Mouse (Mus musculus) Patski (cell line): ENCODE measurements at regions not wholly inside any gene's neighbourhood (a gene's known extent, or its start where the extent isn't known, plus 50 kb on each side); places are given as distances from the start of the nearest gene placed in this dataset.

Experiments used
- ATAC-seq: fragments of 100-300 bp; one replicate; pipeline ENCODE4 v1.8.0; 2021
- CTCF ChIA-PET: fragments of 350-600 bp; sonication (Branson Sonifier 250); formaldehyde crosslinking; loops from one replicate; lab custom pipeline; 2022; ENCODE audit warnings: inconsistent platforms; lab: Charles Lee
- POLR2A ChIA-PET: fragments of 350-600 bp; sonication (Branson Sonifier 250); formaldehyde crosslinking; loops from one replicate; lab custom pipeline; 2022; ENCODE audit warnings: antibody characterized with exemption, inconsistent platforms; lab: Charles Lee
- DNase-seq: peaks from one replicate; pipeline ENCODE4 v3.0.0-alpha.2; 2011; ENCODE audit warnings: low read depth, low spot score
- H3K27me3 ChIP-seq: fragments of 371-371 bp; one replicate; pipeline ENCODE4 v1.5.1; 2021
- CTCF ChIP-seq: fragments of 100-300 bp; IDR thresholded peaks from one replicate; pipeline ENCODE4 v1.5.1; 2021
- in situ Hi-C: fragments of 300-500 bp; cut with MboI; formaldehyde crosslinking; loops from 3 replicates; pipeline ENCODE4 v1.11.1; 2018; ENCODE audit warnings: low pct_unique_long_range_greater_than_20kb, mixed read lengths

GRCm38 (mm10) chr8:46898697-46899445 lies 87.8 kb upstream of the Enpp6 start:
- no peak for TF ChIP-seq CTCF
- POLR2A ChIA-PET, result interaction anchor here (1.1 kb wide), 1 partner anchor 10 kb away, joined by 3 read pairs; no protein-coding TSS in a partner anchor
- in situ Hi-C loops, result no loop called here
- no peak for ATAC-seq
- CTCF ChIA-PET, result interaction anchor here (0.8 to 1.2 kb wide), 2 partner anchors 10 to 20 kb away, joined by 4 to 6 read pairs; no protein-coding TSS in a partner anchor
- no peak for DNase-seq
- H3K27me3 ChIP-seq, result peaks cover 5% of the 10 kb centered on the region

- no peak for DNase-seq
- in situ Hi-C loops, result no loop called here
- H3K27me3 ChIP-seq, result peaks cover 5% of the 10 kb centered on the region
- CTCF ChIA-PET, result no interaction called here
- ATAC-seq, result no peak
- TF ChIP-seq CTCF, result no peak
- POLR2A ChIA-PET, result no interaction called here
These were observed 85.9 kb upstream of the Enpp6 start for GRCm38 (mm10) chr8:46900826-46901225.

GRCm38 (mm10) chr8:46904731-46905130 lies 82.0 kb upstream of the Enpp6 start:
- no peak for TF ChIP-seq CTCF
- CTCF ChIA-PET, result no interaction called here
- no peak for DNase-seq
- in situ Hi-C loops, result no loop called here
- no peak for ATAC-seq
- POLR2A ChIA-PET, result no interaction called here
- H3K27me3 ChIP-seq, result peaks cover 5% of the 10 kb centered on the region

- CTCF ChIA-PET, result interaction anchor here (0.5 kb wide), 1 partner anchor 23 kb away, joined by 3 read pairs; no protein-coding TSS in a partner anchor
These were observed 79.3 kb upstream of the Enpp6 start for GRCm38 (mm10) chr8:46907390-46907789.

GRCm38 (mm10) chr8:46908186-46908585 lies 78.5 kb upstream of the Enpp6 start:
- ChIA-PET CTCF (interaction anchor here (1.3 kb wide), 1 partner anchor 28 kb away, joined by 3 read pairs; no protein-coding TSS in a partner anchor), POLR2A (no interaction called here)
- no peak for TF ChIP-seq CTCF
- no peak for DNase-seq
- no peak for ATAC-seq
- H3K27me3 ChIP-seq, result no peaks in the 10 kb centered on the region
- in situ Hi-C loops, result no loop called here

More at GRCm38 (mm10) chr8:46907390-46907789, 79.3 kb upstream of the Enpp6 start:
- DNase-seq, result no peak
- ATAC-seq, result no peak
- H3K27me3 ChIP-seq, result no peaks in the 10 kb centered on the region
- POLR2A ChIA-PET, result no interaction called here
- no peak for TF ChIP-seq CTCF
- in situ Hi-C loops, result no loop called here

- CTCF ChIA-PET, result interaction anchor here (0.6 kb wide), 1 partner anchor 55 kb away, joined by 3 read pairs; no protein-coding TSS in a partner anchor
- in situ Hi-C loops, result no loop called here
- POLR2A ChIA-PET, result interaction anchor here (0.6 kb wide), 1 partner anchor 114 kb away, joined by 3 read pairs; no protein-coding TSS in a partner anchor
- TF ChIP-seq CTCF, result no peak
- ATAC-seq (no peak), DNase-seq (no peak)
- H3K27me3 ChIP-seq, result peaks cover 7% of the 10 kb centered on the region
These were observed 72.7 kb upstream of the Enpp6 start for GRCm38 (mm10) chr8:46913956-46914355.

GRCm38 (mm10) chr8:46920071-46920470 lies 66.6 kb upstream of the Enpp6 start:
- no peak for TF ChIP-seq CTCF
- H3K27me3 ChIP-seq, result peaks cover 7% of the 10 kb centered on the region
- DNase-seq (no peak), ATAC-seq (no peak)
- CTCF ChIA-PET, result interaction anchor here (0.9 to 2.0 kb wide), 2 partner anchors 21 to 30 kb away, joined by 3 to 6 read pairs; no protein-coding TSS in a partner anchor
- in situ Hi-C loops, result no loop called here
- POLR2A ChIA-PET, result no interaction called here

- in situ Hi-C loops, result no loop called here
- ATAC-seq, result no peak
- DNase-seq, result no peak
- ChIA-PET CTCF (no interaction called here), POLR2A (no interaction called here)
- TF ChIP-seq CTCF, result no peak
- peaks cover 7% of the 10 kb centered on the region for H3K27me3 ChIP-seq
These were observed 65.6 kb upstream of the Enpp6 start for GRCm38 (mm10) chr8:46921075-46921474.

- TF ChIP-seq CTCF, result no peak
- peaks cover 7% of the 10 kb centered on the region for H3K27me3 ChIP-seq
- ATAC-seq, result no peak
- ChIA-PET CTCF (no interaction called here), POLR2A (no interaction called here)
- in situ Hi-C loops, result no loop called here
- no peak for DNase-seq
These were observed 65.1 kb upstream of the Enpp6 start for GRCm38 (mm10) chr8:46921585-46921984.

GRCm38 (mm10) chr8:46924787-46925548 lies 61.7 kb upstream of the Enpp6 start:
- ChIA-PET CTCF (interaction anchor here (0.6 to 1.2 kb wide), 2 partner anchors 8 to 234 kb away, joined by 3 read pairs; no protein-coding TSS in a partner anchor), POLR2A (no interaction called here)
- in situ Hi-C loops, result no loop called here
- TF ChIP-seq CTCF, result no peak
- no peaks in the 10 kb centered on the region for H3K27me3 ChIP-seq
- ATAC-seq, result no peak
- DNase-seq, result no peak
